Mouse (Mus musculus): ENCODE measurements around the gene Rcl1. TPM values are rescaled to one million over a fixed set of nuclear protein-coding genes. Genes with fewer than 3 reads are reported as not detected.

The Rcl1 gene
- polyA plus RNA-seq, 1 experiment, result 18.2 TPM

DNA sequence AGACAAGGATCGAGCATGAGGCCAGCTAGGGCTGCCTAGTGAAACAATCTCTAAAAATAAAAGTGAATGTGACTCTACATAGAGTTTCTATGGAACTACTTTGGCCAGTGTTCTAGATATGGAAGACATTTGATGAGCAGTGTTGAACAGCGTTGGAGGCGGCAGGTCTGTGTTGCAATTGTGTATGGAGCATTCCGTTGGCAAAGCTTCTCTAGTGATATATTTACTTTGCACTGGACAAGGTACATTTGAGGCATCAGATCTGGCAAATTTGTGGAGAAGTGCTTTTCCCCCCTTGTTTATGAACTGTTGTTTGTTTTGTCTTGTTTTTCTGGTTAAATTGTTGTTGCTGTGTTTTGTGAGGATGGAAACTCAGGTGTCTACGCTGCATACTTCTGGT is 28.4 kb downstream of the Rcl1 start:
- Histone ChIP-seq H3K4me1 (ENCODE audit: control insufficient read depth, insufficient read depth, low read length) (no peaks in the 10 kb centered on the region), H3K27ac (ENCODE audit: control insufficient read depth, insufficient read depth, low read depth, low read length, poor library complexity) (no peak overlapping the region), H3K4me3 (replicated peaks; ENCODE audit: control insufficient read depth, low read depth, low read length) (no peak overlapping the region)
- TF ChIP-seq CTCF (IDR thresholded peaks at IDR 0.05; ENCODE audit: control insufficient read depth, insufficient read depth, low read length), result no peak
- no peak for TF ChIP-seq POLR2A (IDR thresholded peaks at IDR 0.05; ENCODE audit: borderline replicate concordance, control insufficient read depth, low read depth, low read length)
- WGBS, result 93% methylated on average over 5 of the region's 5 CpGs

DNA sequence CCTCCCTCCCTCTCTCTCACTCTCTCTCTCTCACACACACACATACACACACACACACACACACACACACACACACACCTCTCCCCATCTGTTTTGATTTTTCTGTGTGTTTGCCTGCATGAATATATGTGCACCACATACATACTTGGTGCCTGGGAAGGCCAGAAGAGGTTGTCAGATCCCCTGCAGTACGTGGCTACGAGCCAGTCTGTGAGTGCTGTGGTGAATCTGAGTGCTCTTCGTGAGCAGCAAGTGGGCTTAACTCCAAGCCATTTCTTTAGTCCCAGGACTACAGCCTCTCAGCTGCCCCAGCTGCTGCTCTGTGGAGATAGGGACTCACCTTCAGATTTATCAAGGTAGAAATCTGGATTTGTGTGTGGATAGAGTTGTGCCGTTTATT is 30.0 kb downstream of the Rcl1 start:
- Histone ChIP-seq H3K4me3 (replicated peaks; ENCODE audit: control insufficient read depth, low read depth, low read length) (no peak overlapping the region), H3K4me1 (ENCODE audit: control insufficient read depth, insufficient read depth, low read length) (no peaks in the 10 kb centered on the region; the same call in 1 of the 2 replicates), H3K27ac (ENCODE audit: control insufficient read depth, insufficient read depth, low read depth, low read length, poor library complexity) (no peak overlapping the region)
- WGBS, result 73% methylated on average over 4 of the region's 4 CpGs
- no peak for TF ChIP-seq POLR2A (IDR thresholded peaks at IDR 0.05; ENCODE audit: borderline replicate concordance, control insufficient read depth, low read depth, low read length)
- TF ChIP-seq CTCF (IDR thresholded peaks at IDR 0.05; ENCODE audit: control insufficient read depth, insufficient read depth, low read length), result no peak

DNA sequence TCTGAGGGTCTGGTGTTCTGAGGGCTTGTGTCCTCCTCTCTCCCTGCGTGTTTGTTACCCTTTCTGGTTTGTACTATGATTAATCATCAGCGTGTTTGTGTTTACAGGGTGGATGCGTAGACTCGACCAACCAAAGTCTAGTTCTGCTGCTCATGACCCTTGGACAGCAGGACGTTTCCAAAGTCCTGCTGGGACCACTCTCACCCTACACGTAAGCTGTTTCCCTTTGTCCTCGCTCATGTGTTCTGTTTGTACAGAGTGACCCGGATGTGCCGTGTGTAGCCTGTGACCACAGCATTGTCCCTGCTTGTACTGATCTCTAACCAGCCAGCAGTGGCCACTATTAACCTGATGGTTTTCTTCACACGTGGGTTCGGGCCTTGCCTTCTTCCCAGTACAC is 33.1 kb downstream of the Rcl1 start:
- H3K4me1 ChIP-seq (ENCODE audit: control insufficient read depth, insufficient read depth, low read length), result no peaks in the 10 kb centered on the region; the same call in 1 of the 2 replicates
- no peak overlapping the region for H3K4me3 ChIP-seq (replicated peaks; ENCODE audit: control insufficient read depth, low read depth, low read length)
- TF ChIP-seq POLR2A (IDR thresholded peaks at IDR 0.05; ENCODE audit: borderline replicate concordance, control insufficient read depth, low read depth, low read length) (no peak), CTCF (IDR thresholded peaks at IDR 0.05; ENCODE audit: control insufficient read depth, insufficient read depth, low read length) (no peak)
- no peak overlapping the region for H3K27ac ChIP-seq (ENCODE audit: control insufficient read depth, insufficient read depth, low read depth, low read length, poor library complexity)
- 90% methylated on average over 11 of the region's 11 CpGs for WGBS

DNA sequence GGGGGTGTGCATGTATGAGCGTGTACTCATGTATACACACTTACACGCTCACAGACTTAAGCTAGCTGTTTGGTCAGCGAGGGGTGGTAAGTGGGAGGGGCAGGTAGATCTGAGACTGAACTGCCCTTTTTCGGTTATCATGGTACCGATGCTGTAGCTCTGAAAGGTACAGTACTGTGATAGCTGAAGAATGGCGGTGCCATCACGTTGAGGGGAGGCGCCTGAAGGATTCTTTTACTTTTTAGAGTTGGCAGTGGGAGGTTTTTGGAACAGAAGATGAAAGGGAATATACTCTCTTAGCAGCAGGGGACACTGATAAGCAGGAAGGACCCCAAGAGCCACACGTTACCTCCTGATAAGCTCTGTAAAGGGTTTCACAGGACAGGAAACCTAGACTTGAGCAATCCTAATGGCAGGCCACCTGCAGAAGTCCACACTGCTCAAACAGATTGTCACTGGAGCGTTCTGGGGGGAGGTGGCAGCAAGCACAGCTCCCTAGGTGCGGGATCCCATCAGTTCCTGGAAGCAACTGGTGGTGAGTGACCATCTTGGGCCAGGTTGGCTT is 34.1 kb downstream of the Rcl1 start:
- no peak for TF ChIP-seq POLR2A (IDR thresholded peaks at IDR 0.05; ENCODE audit: borderline replicate concordance, control insufficient read depth, low read depth, low read length)
- TF ChIP-seq CTCF (IDR thresholded peaks at IDR 0.05; ENCODE audit: control insufficient read depth, insufficient read depth, low read length), result no peak
- H3K4me3 ChIP-seq (replicated peaks; ENCODE audit: control insufficient read depth, low read depth, low read length), result no peak overlapping the region
- no peak overlapping the region for H3K27ac ChIP-seq (ENCODE audit: control insufficient read depth, insufficient read depth, low read depth, low read length, poor library complexity)
- no peaks in the 10 kb centered on the region; the same call in 1 of the 2 replicates for H3K4me1 ChIP-seq (ENCODE audit: control insufficient read depth, insufficient read depth, low read length)
- 61% methylated on average over 11 of the region's 11 CpGs for whole genome bisulfite sequencing

DNA sequence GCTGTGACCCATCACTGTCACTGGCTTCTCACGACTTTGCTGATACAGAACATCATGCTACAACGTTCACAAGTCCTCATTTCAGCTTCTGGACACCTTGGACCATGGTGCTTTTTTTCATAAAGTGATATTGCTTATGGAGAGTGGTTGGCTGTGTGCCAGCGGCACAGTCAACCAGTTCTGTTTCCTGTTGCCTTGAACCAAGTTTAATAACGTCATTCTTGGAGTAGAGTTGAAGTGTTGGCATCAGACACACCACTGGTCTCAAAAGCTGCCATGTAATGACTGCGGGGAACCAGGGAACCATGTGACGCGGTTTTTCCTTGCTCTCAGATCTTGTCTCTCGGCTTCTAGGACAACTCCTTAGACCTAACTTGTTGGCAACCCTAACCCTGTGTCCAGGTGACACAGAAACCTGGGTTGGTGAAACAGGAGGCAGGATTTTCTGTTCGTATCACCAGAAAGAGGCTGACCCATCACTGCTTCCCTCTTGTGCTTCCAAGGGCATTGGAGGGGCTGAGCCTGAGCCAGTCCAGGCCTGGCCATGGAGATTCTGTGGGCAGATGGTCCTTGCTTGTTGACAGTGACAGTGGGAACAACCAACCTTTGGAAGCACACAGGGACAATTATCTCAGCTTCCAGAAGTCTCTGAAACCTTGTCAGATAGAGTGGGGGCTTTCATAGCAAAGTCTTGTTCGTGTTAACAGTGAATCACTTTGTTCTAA is 37.5 kb downstream of the Rcl1 start:
- TF ChIP-seq POLR2A (IDR thresholded peaks at IDR 0.05; ENCODE audit: borderline replicate concordance, control insufficient read depth, low read depth, low read length), result no peak
- no peak for TF ChIP-seq CTCF (IDR thresholded peaks at IDR 0.05; ENCODE audit: control insufficient read depth, insufficient read depth, low read length)
- H3K4me3 ChIP-seq (replicated peaks; ENCODE audit: control insufficient read depth, low read depth, low read length), result no peak overlapping the region
- H3K27ac ChIP-seq (ENCODE audit: control insufficient read depth, insufficient read depth, low read depth, low read length, poor library complexity), result no peak overlapping the region
- 69% methylated on average over 10 of the region's 10 CpGs for WGBS
- peaks cover 3% of the 10 kb centered on the region; the same call in 1 of the 2 replicates for H3K4me1 ChIP-seq (ENCODE audit: control insufficient read depth, insufficient read depth, low read length)

DNA sequence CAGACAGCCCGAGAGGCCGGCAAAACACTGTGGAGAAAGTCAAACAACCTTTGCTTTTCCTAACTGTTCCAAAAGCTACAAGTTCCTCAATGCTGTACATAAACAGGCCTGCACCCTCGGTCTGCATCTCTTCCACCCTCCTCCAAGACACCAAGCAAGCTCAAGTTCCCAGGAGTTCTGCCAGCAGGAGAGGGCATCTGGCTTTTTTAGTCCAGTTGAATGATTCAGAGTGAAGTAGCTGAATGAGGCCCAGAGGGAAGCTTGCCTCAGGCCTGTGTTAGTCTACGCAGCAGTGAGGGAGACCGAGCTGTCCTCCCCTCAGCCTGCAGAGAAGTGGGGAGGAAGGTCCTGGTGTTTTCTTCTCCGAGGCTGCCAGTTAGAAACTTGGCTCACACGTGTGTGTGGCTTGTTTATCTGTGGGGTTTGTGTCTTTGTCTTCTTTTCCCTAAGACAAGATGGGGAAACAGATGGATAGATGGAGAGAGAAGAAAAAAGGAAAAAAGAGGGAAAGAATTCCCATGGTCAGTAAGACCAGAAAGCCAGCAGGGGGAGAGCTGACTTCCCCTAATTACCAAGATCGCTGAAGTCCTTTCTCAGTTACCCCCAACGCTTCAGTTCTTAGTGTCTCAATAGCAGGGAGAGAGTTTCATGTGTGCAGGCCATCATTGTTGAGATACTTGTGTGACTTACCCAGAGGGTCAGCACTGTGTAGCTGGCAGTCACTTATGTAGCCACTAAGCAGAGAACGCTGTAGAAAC is 38.7 kb downstream of the Rcl1 start:
- TF ChIP-seq POLR2A (IDR thresholded peaks at IDR 0.05; ENCODE audit: borderline replicate concordance, control insufficient read depth, low read depth, low read length) (no peak), CTCF (IDR thresholded peaks at IDR 0.05; ENCODE audit: control insufficient read depth, insufficient read depth, low read length) (no peak)
- no peak overlapping the region for H3K27ac ChIP-seq (ENCODE audit: control insufficient read depth, insufficient read depth, low read depth, low read length, poor library complexity)
- WGBS, result 66% methylated on average over 10 of the region's 10 CpGs
- peaks cover 3% of the 10 kb centered on the region; the same call in 1 of the 2 replicates for H3K4me1 ChIP-seq (ENCODE audit: control insufficient read depth, insufficient read depth, low read length)
- H3K4me3 ChIP-seq (replicated peaks; ENCODE audit: control insufficient read depth, low read depth, low read length), result no peak overlapping the region

DNA sequence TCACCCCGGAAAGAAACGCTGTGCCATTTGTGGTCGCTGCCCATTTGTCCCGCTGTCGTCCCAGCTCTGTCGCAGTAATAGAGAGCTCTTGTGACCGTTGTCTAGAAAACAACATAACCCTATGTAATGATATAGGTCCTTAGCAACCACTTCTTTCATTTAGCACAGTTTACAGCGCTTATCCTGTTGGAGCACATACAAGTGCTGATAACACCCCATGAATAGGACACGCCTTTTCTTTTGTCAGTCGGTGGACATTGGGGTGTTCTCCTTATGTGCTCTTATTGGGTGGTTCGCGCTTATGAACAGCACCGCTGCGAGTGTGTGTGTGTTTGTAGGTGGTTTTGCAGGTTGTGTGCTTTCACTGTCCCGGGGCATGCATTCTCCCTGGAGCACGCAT is 39.8 kb downstream of the Rcl1 start:
- H3K4me1 ChIP-seq (ENCODE audit: control insufficient read depth, insufficient read depth, low read length), result peaks cover 3% of the 10 kb centered on the region; the same call in 1 of the 2 replicates
- TF ChIP-seq CTCF (IDR thresholded peaks at IDR 0.05; ENCODE audit: control insufficient read depth, insufficient read depth, low read length) (no peak), POLR2A (IDR thresholded peaks at IDR 0.05; ENCODE audit: borderline replicate concordance, control insufficient read depth, low read depth, low read length) (no peak)
- H3K27ac ChIP-seq (ENCODE audit: control insufficient read depth, insufficient read depth, low read depth, low read length, poor library complexity), result 0 out of 2 replicates have a peak overlapping the region, but pooled peaks have one; percentile 41
- H3K4me3 ChIP-seq (replicated peaks; ENCODE audit: control insufficient read depth, low read depth, low read length), result no peak overlapping the region
- 62% methylated on average over 16 of the region's 16 CpGs for WGBS

DNA sequence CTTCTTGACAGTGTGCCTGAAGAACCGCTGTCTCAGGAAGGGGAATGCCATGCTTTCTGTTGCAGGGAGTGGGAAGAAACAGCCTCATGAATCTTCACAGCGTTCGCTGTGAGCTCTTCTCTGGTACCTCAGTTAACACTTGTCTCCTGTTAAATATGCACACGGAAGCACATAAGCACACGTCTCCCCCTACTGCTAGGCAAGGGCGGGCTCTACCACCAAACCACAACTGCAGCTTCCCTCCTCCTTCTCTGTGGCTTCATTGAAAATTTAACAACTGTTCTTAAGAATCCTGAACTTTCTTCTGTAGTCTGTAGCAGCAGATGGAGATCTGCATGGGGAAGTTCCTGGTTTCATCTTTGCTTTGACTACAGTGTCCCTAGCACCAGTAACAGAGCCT is 41.1 kb downstream of the Rcl1 start:
- TF ChIP-seq POLR2A (IDR thresholded peaks at IDR 0.05; ENCODE audit: borderline replicate concordance, control insufficient read depth, low read depth, low read length), result no peak
- 0 out of 2 replicates have a peak, but pooled peaks have one; percentile 4 for TF ChIP-seq CTCF (IDR thresholded peaks at IDR 0.05; ENCODE audit: control insufficient read depth, insufficient read depth, low read length)
- Histone ChIP-seq H3K4me3 (replicated peaks; ENCODE audit: control insufficient read depth, low read depth, low read length) (no peak overlapping the region), H3K27ac (ENCODE audit: control insufficient read depth, insufficient read depth, low read depth, low read length, poor library complexity) (no peak overlapping the region), H3K4me1 (ENCODE audit: control insufficient read depth, insufficient read depth, low read length) (peaks cover 3% of the 10 kb centered on the region; the same call in 1 of the 2 replicates)
- 15% methylated on average over 6 of the region's 6 CpGs for WGBS
